Mouse (Mus musculus) CH12.LX (cell line): ENCODE measurements around the gene Wdfy2. TPM values are rescaled to one million over a fixed set of nuclear protein-coding genes. Genes with fewer than 3 reads are reported as not detected.

Experiments used
- DNase-seq: peaks from one replicate; pipeline ENCODE4 v3.0.0-alpha.2; 2013; ENCODE audit errors: extremely low read depth
- H3K27ac ChIP-seq: 2 replicates; pipeline ENCODE4 v1.5.1; 2012; ENCODE audit warnings: low read depth, mild to moderate bottlenecking, control low read depth, moderate library complexity; ENCODE audit not compliant: insufficient read depth
- H3K27me3 ChIP-seq: replicated peaks from 2 replicates; pipeline ENCODE3; 2012; ENCODE audit warnings: inconsistent platforms
- H3K36me3 ChIP-seq, 2 experiments: replicated peaks in 1 of 2; 2 replicates each; pipeline versions ENCODE3 to v1.6.1; 2012; ENCODE audit warnings: inconsistent platforms in 1 of 2, low read length in 1 of 2, mild to moderate bottlenecking in 1 of 2, mixed read lengths in 1 of 2, moderate library complexity in 1 of 2; ENCODE audit not compliant: control insufficient read depth in 1 of 2, insufficient read depth in 1 of 2
- H3K4me1 ChIP-seq, 2 experiments: 2 replicates each; pipeline ENCODE4 v1.6.1; 2012; ENCODE audit warnings: inconsistent platforms in 1 of 2, moderate library complexity in 1 of 2; ENCODE audit not compliant: insufficient read depth in 2 of 2, control insufficient read depth in 1 of 2
- H3K4me2 ChIP-seq: 2 replicates; pipeline ENCODE4 v1.6.1; 2012; ENCODE audit warnings: low read depth, mild to moderate bottlenecking, control low read depth; ENCODE audit not compliant: poor library complexity, insufficient read depth, severe bottlenecking
- H3K4me3 ChIP-seq, 3 experiments: fragments of 150-350 bp in 1 of 3; sonication (generic) in 1 of 3; replicated peaks in 1 of 3; 2 replicates each; pipeline versions ENCODE3 to v1.5.1; 2011 to 2012; ENCODE audit warnings: low read depth in 2 of 3, low read length in 2 of 3, mild to moderate bottlenecking in 2 of 3, moderate library complexity in 2 of 3, control low read depth in 1 of 3, improper control_type of control experiment in 1 of 3, inconsistent platforms in 1 of 3, mixed read lengths in 1 of 3; ENCODE audit not compliant: poor library complexity in 1 of 3
- H3K79me2 ChIP-seq: replicated peaks from 2 replicates; pipeline ENCODE4 v1.6.1; 2012; ENCODE audit warnings: mild to moderate bottlenecking, moderate library complexity; ENCODE audit not compliant: control insufficient read depth, poor library complexity, insufficient read depth, severe bottlenecking; ENCODE audit errors: extremely low read depth
- H3K9ac ChIP-seq: 2 replicates; pipeline ENCODE4 v1.6.1; 2012; ENCODE audit warnings: low read depth, mild to moderate bottlenecking, control low read depth, moderate library complexity; ENCODE audit not compliant: insufficient read depth
- H3K9me3 ChIP-seq: replicated peaks from 2 replicates; pipeline ENCODE3; 2012; ENCODE audit warnings: low read length, inconsistent platforms, mixed read lengths
- CHD1 ChIP-seq: IDR thresholded peaks from 2 replicates; pipeline ENCODE4 v1.6.1; 2012; ENCODE audit warnings: low read depth, low read length, improper control_type of control experiment, inconsistent platforms
- CTCF ChIP-seq, 2 experiments: IDR thresholded peaks in 1 of 2; conservative IDR thresholded peaks in 1 of 2; 2 replicates each; pipeline ENCODE4 v1.5.1; 2011 to 2012; ENCODE audit warnings: low read depth in 2 of 2, low read length in 2 of 2, improper control_type of control experiment in 1 of 2, inconsistent platforms in 1 of 2, mild to moderate bottlenecking in 1 of 2, moderate library complexity in 1 of 2
- ETS1 ChIP-seq: conservative IDR thresholded peaks from 2 replicates; pipeline ENCODE4 v1.6.1; 2012; ENCODE audit warnings: low read depth, mild to moderate bottlenecking, inconsistent platforms, low read length, improper control_type of control experiment, moderate library complexity
- HCFC1 ChIP-seq: IDR thresholded peaks from 2 replicates; pipeline ENCODE4 v1.6.1; 2012; ENCODE audit warnings: low read depth, mild to moderate bottlenecking, inconsistent platforms, low read length, improper control_type of control experiment
- JUND ChIP-seq: conservative IDR thresholded peaks from 2 replicates; pipeline ENCODE4 v1.6.1; 2011; ENCODE audit warnings: low read depth, low read length, improper control_type of control experiment
- MAFK ChIP-seq: IDR thresholded peaks from 2 replicates; pipeline ENCODE4 v1.6.1; 2011; ENCODE audit warnings: low read length, improper control_type of control experiment; ENCODE audit not compliant: insufficient replicate concordance
- MEF2A ChIP-seq: IDR thresholded peaks from 2 replicates; pipeline ENCODE4 v1.6.1; 2014; ENCODE audit warnings: low read depth, mild to moderate bottlenecking, inconsistent platforms, low read length, improper control_type of control experiment, borderline replicate concordance
- NELFE ChIP-seq: IDR thresholded peaks from 2 replicates; pipeline ENCODE4 v1.6.1; 2011; ENCODE audit warnings: low read depth, low read length, improper control_type of control experiment
- RAD21 ChIP-seq: IDR thresholded peaks from 2 replicates; pipeline ENCODE4 v1.6.1; 2011; ENCODE audit warnings: low read depth, mild to moderate bottlenecking, low read length, improper control_type of control experiment, moderate library complexity
- SMC3 ChIP-seq: IDR thresholded peaks from 2 replicates; pipeline ENCODE4 v1.6.1; 2011; ENCODE audit warnings: low read depth, low read length, improper control_type of control experiment
- USF1 ChIP-seq: IDR thresholded peaks from 2 replicates; pipeline ENCODE4 v1.6.1; 2014; ENCODE audit warnings: low read depth, mild to moderate bottlenecking, inconsistent platforms, low read length, improper control_type of control experiment
- ZMIZ1 ChIP-seq: IDR thresholded peaks from 2 replicates; pipeline ENCODE4 v1.6.1; 2012; ENCODE audit warnings: low read depth, mild to moderate bottlenecking, inconsistent platforms, low read length, improper control_type of control experiment
- ZNF384 ChIP-seq: IDR thresholded peaks from 2 replicates; pipeline ENCODE4 v1.6.1; 2012; ENCODE audit warnings: low read depth, low read length, improper control_type of control experiment, inconsistent platforms
- dilution Hi-C: fragments of 300-500 bp; cut with MboI; formaldehyde crosslinking; loops from 2 replicates; pipeline ENCODE4 v1.14.3; 2020; ENCODE audit warnings: low sequenced_read_pairs; ENCODE audit not compliant: extremely low pct_unique_long_range_greater_than_20kb, extremely low pct_ligation_motif_present
- in situ Hi-C: fragments of 300-500 bp; cut with MboI; formaldehyde crosslinking; loops from 3 replicates; pipeline ENCODE4 v1.14.3; 2019; ENCODE audit warnings: low sequenced_read_pairs, low pct_ligation_motif_present, low pct_unique_long_range_greater_than_20kb, mixed read lengths
- polyA plus RNA-seq: library from polyadenylated mRNA; unstranded; fragments of >175 nt; gene quantifications from 2 replicates; pipeline ENCODE4 v1.2.1, GENCODE M21; 2012; ENCODE audit warnings: low read depth; ENCODE audit not compliant: insufficient read length
- total RNA-seq, 2 experiments: library from RNA; depleted of rRNA; stranded (reverse); fragments of 300-350 nt in 1 of 2; fragments of >200 nt in 1 of 2; gene quantifications; 2 replicates each; pipeline ENCODE4 v1.2.3; 2012 to 2014

The Wdfy2 gene
- total and polyA plus RNA-seq, 3 experiments: 6.3 to 6.7 (median 6.6) TPM

DNA sequence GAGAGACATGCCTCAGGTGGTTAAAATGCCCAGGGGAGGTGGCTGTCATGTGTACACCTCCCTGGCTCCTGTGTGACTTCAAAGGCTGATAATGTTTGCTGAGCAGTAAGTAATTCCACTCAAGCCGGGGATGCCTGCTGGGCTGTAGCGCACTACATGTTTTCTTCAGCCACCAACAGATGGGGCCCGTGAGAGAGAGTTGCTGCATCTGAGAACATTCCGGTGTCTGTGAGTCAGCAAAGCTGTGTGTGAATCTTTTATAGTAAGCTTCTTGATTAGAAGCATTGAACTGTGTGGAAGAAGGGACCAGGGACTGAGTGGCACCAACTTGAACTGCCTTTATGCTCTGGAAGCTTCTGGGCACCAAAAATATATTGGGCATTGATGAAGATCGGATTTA is 42.0 kb downstream of the Wdfy2 start:
- Histone ChIP-seq H3K9me3 (no peaks in the 10 kb centered on the region), H3K4me1 (peaks cover 5 to 54% of the 10 kb centered on the region in 2 experiments; a peak in 3 of 4 replicates), H3K9ac (no peak overlapping the region), H3K27me3 (no peaks in the 10 kb centered on the region), H3K4me2 (no peak overlapping the region), H3K27ac (no peak overlapping the region), H3K4me3 (no peak overlapping the region), H3K36me3 (peaks cover 0 to 2% of the 10 kb centered on the region in 2 experiments), H3K79me2 (no peaks in the 10 kb centered on the region)
- dilution Hi-C loops (no loop called here), in situ Hi-C loops (no loop called here)
- peak; percentile 63 for DNase-seq
- TF ChIP-seq ZNF384 (0 out of 2 replicates have a peak, but pooled peaks have one; percentile 15), USF1 (no peak), CTCF (conservative IDR thresholded peaks at IDR 0.05 in 1 of 2, IDR thresholded peaks at IDR 0.05 in 1 of 2; ENCODE audit: low read depth in 2 of 2, low read length in 2 of 2) (peak in 1 of 2 experiments; percentile 75; a peak in 2 of 4 replicates), RAD21 (peak; percentile 62), MEF2A (no peak), ZMIZ1 (no peak), JUND (0 out of 2 replicates have a peak, but pooled peaks have one; percentile 25), SMC3 (peak; percentile 85), HCFC1 (no peak), NELFE (0 out of 2 replicates have a peak, but pooled peaks have one; percentile 17), ETS1 (no peak), MAFK (peak; percentile 41; the same call in 1 of the 2 replicates)

DNA sequence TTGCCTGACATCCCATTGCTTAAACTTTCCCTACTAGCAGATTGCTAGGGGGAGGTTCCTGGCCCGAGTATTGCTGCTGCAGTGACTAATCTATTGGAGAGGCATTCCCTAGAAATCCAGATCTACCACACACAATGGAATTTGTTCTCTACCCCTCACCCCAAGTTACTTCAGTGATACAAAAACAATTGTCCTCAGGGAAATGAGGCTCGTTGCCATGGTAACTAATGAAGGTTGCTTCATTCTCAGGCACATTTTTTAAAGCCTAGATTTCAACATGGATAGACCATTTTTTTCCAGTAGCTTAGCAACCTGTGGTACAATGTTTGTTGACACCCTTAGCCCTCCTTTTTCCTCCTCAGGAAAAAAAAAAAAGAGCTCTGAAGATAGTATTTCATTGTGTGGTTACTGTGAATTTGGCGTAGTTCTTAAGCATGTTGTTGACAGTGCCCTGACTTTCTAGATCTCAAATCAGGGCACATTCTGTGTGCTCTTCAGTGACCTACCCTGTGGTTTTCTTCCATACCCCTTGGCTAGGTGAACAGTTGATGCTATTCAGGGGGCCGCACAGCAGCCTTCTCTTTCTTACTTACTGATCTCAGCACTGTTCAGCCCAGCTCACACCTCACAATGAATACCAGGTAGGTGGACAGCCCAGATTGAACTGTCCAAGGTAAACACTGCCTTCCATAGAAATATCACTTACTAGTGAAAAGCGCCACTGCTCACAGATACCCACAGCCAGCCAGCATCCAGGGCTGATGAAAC is 42.8 kb downstream of the Wdfy2 start:
- H3K79me2 ChIP-seq: no peaks in the 10 kb centered on the region
- peaks cover 0 to 4% of the 10 kb centered on the region in 2 experiments for H3K36me3 ChIP-seq
- no peaks in the 10 kb centered on the region for H3K27me3 ChIP-seq
- no peak overlapping the region for H3K4me3 ChIP-seq
- DNase-seq: no peak
- no peak overlapping the region for H3K9ac ChIP-seq
- H3K9me3 ChIP-seq: no peaks in the 10 kb centered on the region
- dilution Hi-C loops: no loop called here
- in situ Hi-C loops: loop anchor here (5.0 kb wide), 1 partner anchor 42 kb away; no protein-coding TSS in a partner anchor
- TF ChIP-seq CHD1 (no peak), ZNF384 (0 out of 2 replicates have a peak, but pooled peaks have one; percentile 21)
- TF ChIP-seq, all 38 proteins: peak for 1
- H3K27ac ChIP-seq: no peak overlapping the region
- H3K4me2 ChIP-seq: no peak overlapping the region
- H3K4me1 ChIP-seq: peaks cover 0 to 46% of the 10 kb centered on the region in 2 experiments; a peak in 2 of 4 replicates
